18 mouse cellular contexts compared by ENCODE assay signal in genomic region chr10:79684770-79685600, GRCm38 (mm10). TPM values are rescaled to one million over a fixed set of nuclear protein-coding genes. Genes with fewer than 3 reads are reported as not detected.
DNase-seq lines count a peak whose midpoint lies in the region; ATAC-seq lines count a peak whose summit lies in the region.
"Had no signal": no experiment of that assay in that cellular context is flagged by ENCODE, and none has a peak within 500 bp of the region (broad histone marks: within the 10 kb centered on the region; RNA-seq: fewer than 3 reads in every experiment).

No protein-coding gene starts in this region.

- no peaks in the 10 kb centered on the region for H3K27me3 ChIP-seq in heart, embryonic 11.5 days (ENCODE audit: control insufficient read depth, insufficient read depth, low read length)
- 0 out of 2 replicates have a peak, but pooled peaks cover 3% of the 10 kb centered on the region for H3K27me3 ChIP-seq in midbrain, embryonic 12.5 days
- H3K27me3 ChIP-seq in midbrain, embryonic 16.5 days (ENCODE audit: control insufficient read depth, insufficient read depth, low read depth, low read length) = no peaks in the 10 kb centered on the region
- no peaks in the 10 kb centered on the region for H3K27me3 ChIP-seq in heart, embryonic 16.5 days (ENCODE audit: control insufficient read depth, insufficient read depth, low read length)
- H3K27me3 ChIP-seq: lung, embryonic 15.5 days; Patski had no signal

- peak overlapping the region; percentile 8; the same call in 1 of the 2 replicates for H3K4me2 ChIP-seq in heart, embryonic 11.5 days
- H3K4me2 ChIP-seq in midbrain, embryonic 12.5 days (replicated peaks) = no peak overlapping the region
- H3K4me2 ChIP-seq in midbrain, embryonic 16.5 days (ENCODE audit: low read length) = no peak overlapping the region
- no peak overlapping the region for H3K4me2 ChIP-seq in heart, embryonic 16.5 days (ENCODE audit: low read depth, low read length)
- H3K4me2 ChIP-seq: lung, embryonic 15.5 days had no signal

- WGBS in heart, embryonic 11.5 days (ENCODE audit: insufficient replicate concordance) = 93% methylated on average over 25 of the region's 25 CpGs
- 91% methylated on average over 25 of the region's 25 CpGs for WGBS in midbrain, embryonic 12.5 days
- WGBS in midbrain, embryonic 16.5 days = 94% methylated on average over 25 of the region's 25 CpGs
- 93% methylated on average over 25 of the region's 25 CpGs for WGBS in heart, embryonic 16.5 days
- WGBS in macrophage (ENCODE audit: missing documents) = 94% methylated on average over 25 of the region's 25 CpGs

- DNase-seq in heart, postnatal 10 days = no peak
- DNase-seq in left cerebral cortex, adult 18-20 months (ENCODE audit: low spot score in 2 of 2) = no peak
- DNase-seq: cerebellum, adult 9-11 months; kidney, postnatal 14 days; midbrain, embryonic 14.5 days; spleen, adult 18-20 months; thymus, postnatal 36 days had no signal

- peaks cover 46% of the 10 kb centered on the region for H3K79me2 ChIP-seq in macrophage (ENCODE audit: inconsistent target)

- H3K4me3 ChIP-seq in heart, embryonic 11.5 days (ENCODE audit: low read depth, low read length) = no peak overlapping the region; the same call in 1 of the 2 replicates
- 0 out of 2 replicates have a peak overlapping the region, but pooled peaks have one; percentile 1 for H3K4me3 ChIP-seq in midbrain, embryonic 12.5 days
- no peak overlapping the region for H3K4me3 ChIP-seq in midbrain, embryonic 16.5 days (ENCODE audit: low read depth, low read length)
- no peak overlapping the region for H3K4me3 ChIP-seq in heart, embryonic 16.5 days (ENCODE audit: low read length)
- no peak overlapping the region for H3K4me3 ChIP-seq in macrophage (ENCODE audit: inconsistent target)
- H3K4me3 ChIP-seq: lung, embryonic 15.5 days had no signal

- H3K27ac ChIP-seq in heart, embryonic 11.5 days (ENCODE audit: low read depth, low read length) = peak overlapping the region; percentile 68; the same call in 1 of the 2 replicates
- no peak overlapping the region for H3K27ac ChIP-seq in midbrain, embryonic 12.5 days (replicated peaks)
- no peak overlapping the region for H3K27ac ChIP-seq in midbrain, embryonic 16.5 days (ENCODE audit: low read length)
- peak overlapping the region; percentile 22; the same call in 1 of the 2 replicates for H3K27ac ChIP-seq in heart, embryonic 16.5 days (ENCODE audit: low read length)
- peak overlapping the region; percentile 77; the same call in 1 of the 2 replicates for H3K27ac ChIP-seq in macrophage
- H3K27ac ChIP-seq: lung, embryonic 15.5 days had no signal

- no peak for ATAC-seq in heart, embryonic 11.5 days (replicated peaks; ENCODE audit: insufficient number of reproducible peaks, low FRiP score, low TSS enrichment)
- ATAC-seq in midbrain, embryonic 12.5 days (ENCODE audit: low FRiP score, low read depth) = no peak
- no peak for ATAC-seq in midbrain, embryonic 16.5 days
- no peak for ATAC-seq in heart, embryonic 16.5 days (replicated peaks; ENCODE audit: extremely low read depth, insufficient read depth, low FRiP score)

- H3K36me3 ChIP-seq in heart, embryonic 11.5 days (ENCODE audit: control insufficient read depth, insufficient read depth, low read length) = peaks cover 44% of the 10 kb centered on the region
- H3K36me3 ChIP-seq in midbrain, embryonic 12.5 days = peaks cover 55% of the 10 kb centered on the region
- peaks cover 29% of the 10 kb centered on the region for H3K36me3 ChIP-seq in midbrain, embryonic 16.5 days (ENCODE audit: control insufficient read depth, insufficient read depth, low read length)
- H3K36me3 ChIP-seq in heart, embryonic 16.5 days (ENCODE audit: control insufficient read depth, insufficient read depth) = peaks cover 42% of the 10 kb centered on the region
- H3K36me3 ChIP-seq in macrophage (ENCODE audit: inconsistent target) = peaks cover 44% of the 10 kb centered on the region

- H3K9me3 ChIP-seq in heart, embryonic 11.5 days (replicated peaks; ENCODE audit: control insufficient read depth, low read length) = no peaks in the 10 kb centered on the region
- H3K9me3 ChIP-seq in midbrain, embryonic 12.5 days = no peaks in the 10 kb centered on the region
- no peaks in the 10 kb centered on the region for H3K9me3 ChIP-seq in midbrain, embryonic 16.5 days (replicated peaks; ENCODE audit: control insufficient read depth, low read length, poor library complexity, severe bottlenecking)
- H3K9me3 ChIP-seq in heart, embryonic 16.5 days (replicated peaks; ENCODE audit: control insufficient read depth, low read length) = no peaks in the 10 kb centered on the region
- H3K9me3 ChIP-seq: lung, embryonic 15.5 days had no signal

- peak overlapping the region; percentile 49; the same call in 1 of the 2 replicates for H3K9ac ChIP-seq in heart, embryonic 11.5 days (ENCODE audit: low read depth, low read length)
- H3K9ac ChIP-seq in midbrain, embryonic 12.5 days (replicated peaks) = no peak overlapping the region
- no peak overlapping the region for H3K9ac ChIP-seq in midbrain, embryonic 16.5 days (ENCODE audit: low read depth, low read length)
- H3K9ac ChIP-seq in heart, embryonic 16.5 days (ENCODE audit: low read length) = no peak overlapping the region

- intact Hi-C loops in heart, postnatal 10 days (cut with DNase I) = no loop called here

- peaks cover 37% of the 10 kb centered on the region for H3K4me1 ChIP-seq in heart, embryonic 11.5 days (ENCODE audit: control insufficient read depth, insufficient read depth, low read length)
- H3K4me1 ChIP-seq in midbrain, embryonic 12.5 days = peaks cover 23% of the 10 kb centered on the region
- H3K4me1 ChIP-seq in midbrain, embryonic 16.5 days (ENCODE audit: control insufficient read depth, insufficient read depth, low read length) = peaks cover 18% of the 10 kb centered on the region
- H3K4me1 ChIP-seq in heart, embryonic 16.5 days (ENCODE audit: control insufficient read depth, insufficient read depth, low read length) = peaks cover 34% of the 10 kb centered on the region

RNA-seq across cellular contexts. Expression of gene Cdc34, which starts 3.0 kb away (rescaled TPM):
- 159 and 164 TPM in 2 replicates for polyA plus RNA-seq in heart, embryonic 11.5 days (2014; fragmentation: Nextera tagmentation; extraction: Ambion mirVana)
- total RNA-seq in heart, postnatal 10 days (2021) = 100 to 1,000 TPM; 152 to 159 TPM
- polyA plus RNA-seq in midbrain, embryonic 12.5 days (2016; fragmentation: Nextera tagmentation; extraction: Ambion mirVana) = 139 and 156 TPM in 2 replicates
- polyA plus RNA-seq in midbrain, embryonic 16.5 days (2015; fragmentation: Nextera tagmentation; extraction: Ambion mirVana) = 73.1 and 81.9 TPM in 2 replicates
- polyA plus RNA-seq in heart, embryonic 16.5 days (2015; fragmentation: Nextera tagmentation; extraction: Ambion mirVana) = 98.0 and 101 TPM in 2 replicates
- total RNA-seq in macrophage (2018; cell fraction: chromatin; rRNA removed) = 10 to 100 TPM; 13.0 to 60.5 (median 36.9) TPM
- 100 to 1,000 TPM in 15 of 26 experiments, 10 to 100 TPM in 11; 63.5 to 144 (median 105) TPM for total RNA-seq in macrophage (2018; cell fraction: cytosol; rRNA removed)
- total RNA-seq in macrophage (2018; cell fraction: nucleus; rRNA removed) = 10 to 100 TPM; 20.0 to 78.1 (median 41.8) TPM
- 78.9 to 136 TPM (median 128 TPM) in 3 replicates for polyA plus RNA-seq in macrophage (2018)
- total RNA-seq in left cerebral cortex, adult 18-20 months (2021) = 10 to 100 TPM; 75.4 to 77.5 TPM

RNA-seq across cellular contexts. Expression of gene Gzmm, which starts 3.8 kb away (rescaled TPM):
- polyA plus RNA-seq in heart, embryonic 11.5 days (2014; fragmentation: Nextera tagmentation; extraction: Ambion mirVana) = 0.40 and 1.0 TPM in 2 replicates
- total RNA-seq in heart, postnatal 10 days (2021) = 1 to 10 TPM; 3.8 to 4.3 TPM
- polyA plus RNA-seq in midbrain, embryonic 12.5 days (2016; fragmentation: Nextera tagmentation; extraction: Ambion mirVana) = 1.4 TPM in 2 replicates
- polyA plus RNA-seq in midbrain, embryonic 16.5 days (2015; fragmentation: Nextera tagmentation; extraction: Ambion mirVana) = 1.6 and 1.8 TPM in 2 replicates
- polyA plus RNA-seq in heart, embryonic 16.5 days (2015; fragmentation: Nextera tagmentation; extraction: Ambion mirVana) = 1.1 and 1.3 TPM in 2 replicates
- 1 to 10 TPM in 24 of 26 experiments, under 1 TPM in 1, not detected in 1; 0.62 to 6.0 (median 1.8) TPM for total RNA-seq in macrophage (2018; cell fraction: chromatin; rRNA removed)
- under 1 TPM in 22 of 26 experiments, not detected in 4; 0.09 to 0.70 (median 0.23) TPM for total RNA-seq in macrophage (2018; cell fraction: cytosol; rRNA removed)
- 1 to 10 TPM in 6 of 26 experiments, under 1 TPM in 13, not detected in 7; 0.46 to 2.8 (median 0.72) TPM for total RNA-seq in macrophage (2018; cell fraction: nucleus; rRNA removed)
- 0.30 TPM in 1 of 3 replicates, not detected in the others for polyA plus RNA-seq in macrophage (2018)
- total RNA-seq in left cerebral cortex, adult 18-20 months (2021) = 1 to 10 TPM; 2.7 to 3.2 TPM
- total RNA-seq: granulocyte monocyte progenitor cell, adult 5-6 weeks had no signal

RNA-seq across cellular contexts. Expression of gene Tpgs1, which starts 15.8 kb away (rescaled TPM):
- polyA plus RNA-seq in heart, embryonic 11.5 days (2014; fragmentation: Nextera tagmentation; extraction: Ambion mirVana) = 47.4 and 48.6 TPM in 2 replicates
- 10 to 100 TPM; 24.3 to 24.4 TPM for total RNA-seq in heart, postnatal 10 days (2021)
- polyA plus RNA-seq in midbrain, embryonic 12.5 days (2016; fragmentation: Nextera tagmentation; extraction: Ambion mirVana) = 62.4 and 72.3 TPM in 2 replicates
- 96.1 and 107 TPM in 2 replicates for polyA plus RNA-seq in midbrain, embryonic 16.5 days (2015; fragmentation: Nextera tagmentation; extraction: Ambion mirVana)
- 45.5 and 47.0 TPM in 2 replicates for polyA plus RNA-seq in heart, embryonic 16.5 days (2015; fragmentation: Nextera tagmentation; extraction: Ambion mirVana)
- 10 to 100 TPM in 14 of 26 experiments, 1 to 10 TPM in 11, not detected in 1; 1.1 to 37.8 (median 12.3) TPM for total RNA-seq in macrophage (2018; cell fraction: chromatin; rRNA removed)
- total RNA-seq in macrophage (2018; cell fraction: cytosol; rRNA removed) = 10 to 100 TPM; 17.3 to 47.8 (median 35.3) TPM
- total RNA-seq in macrophage (2018; cell fraction: nucleus; rRNA removed) = 10 to 100 TPM in 17 of 26 experiments, 1 to 10 TPM in 9; 4.1 to 33.8 (median 13.1) TPM
- polyA plus RNA-seq in macrophage (2018) = 10.4 to 41.3 TPM (median 25.9 TPM) in 3 replicates
- total RNA-seq in left cerebral cortex, adult 18-20 months (2021) = 10 to 100 TPM; 69.8 to 77.1 TPM

RNA-seq across cellular contexts. Expression of gene Bsg, which starts 19.3 kb away (rescaled TPM):
- 1,233 and 1,252 TPM in 2 replicates for polyA plus RNA-seq in heart, embryonic 11.5 days (2014; fragmentation: Nextera tagmentation; extraction: Ambion mirVana)
- 1,000 to 10,000 TPM; 1,161 to 1,276 TPM for total RNA-seq in heart, postnatal 10 days (2021)
- polyA plus RNA-seq in midbrain, embryonic 12.5 days (2016; fragmentation: Nextera tagmentation; extraction: Ambion mirVana) = 540 and 588 TPM in 2 replicates
- polyA plus RNA-seq in midbrain, embryonic 16.5 days (2015; fragmentation: Nextera tagmentation; extraction: Ambion mirVana) = 844 and 915 TPM in 2 replicates
- polyA plus RNA-seq in heart, embryonic 16.5 days (2015; fragmentation: Nextera tagmentation; extraction: Ambion mirVana) = 1,046 and 1,072 TPM in 2 replicates
- 100 to 1,000 TPM in 1 of 26 experiments, 10 to 100 TPM in 24, 1 to 10 TPM in 1; 9.3 to 103 (median 24.2) TPM for total RNA-seq in macrophage (2018; cell fraction: chromatin; rRNA removed)
- 100 to 1,000 TPM; 223 to 350 (median 282) TPM for total RNA-seq in macrophage (2018; cell fraction: cytosol; rRNA removed)
- total RNA-seq in macrophage (2018; cell fraction: nucleus; rRNA removed) = 100 to 1,000 TPM in 24 of 26 experiments, 10 to 100 TPM in 2; 52.0 to 234 (median 147) TPM
- 331 to 456 TPM (median 356 TPM) in 3 replicates for polyA plus RNA-seq in macrophage (2018)
- 100 to 1,000 TPM; 566 to 614 TPM for total RNA-seq in left cerebral cortex, adult 18-20 months (2021)

RNA-seq across cellular contexts. Expression of gene Madcam1, which starts 20.6 kb away (rescaled TPM):
- 1.1 and 1.5 TPM in 2 replicates for polyA plus RNA-seq in heart, embryonic 11.5 days (2014; fragmentation: Nextera tagmentation; extraction: Ambion mirVana)
- total RNA-seq in heart, postnatal 10 days (2021) = under 1 TPM; 0.24 to 0.60 TPM
- polyA plus RNA-seq in midbrain, embryonic 12.5 days (2016; fragmentation: Nextera tagmentation; extraction: Ambion mirVana) = 0.60 and 1.7 TPM in 2 replicates
- polyA plus RNA-seq in midbrain, embryonic 16.5 days (2015; fragmentation: Nextera tagmentation; extraction: Ambion mirVana) = 0.69 and 0.94 TPM in 2 replicates
- polyA plus RNA-seq in heart, embryonic 16.5 days (2015; fragmentation: Nextera tagmentation; extraction: Ambion mirVana) = 1.4 and 1.8 TPM in 2 replicates
- not detected for total RNA-seq in macrophage (2018; cell fraction: chromatin; rRNA removed)
- not detected for total RNA-seq in macrophage (2018; cell fraction: cytosol; rRNA removed)
- not detected for total RNA-seq in macrophage (2018; cell fraction: nucleus; rRNA removed)
- polyA plus RNA-seq in macrophage (2018) = not detected in 3 replicates
- not detected for total RNA-seq in left cerebral cortex, adult 18-20 months (2021)
- total RNA-seq: adrenal gland, adult 18-20 months; granulocyte monocyte progenitor cell, adult 5-6 weeks; left cerebral cortex, postnatal 36 days had no signal
- polyA plus RNA-seq: frontal cortex, adult 2 months; Patski had no signal

Comparison
In these comparisons a context has a peak if more than half of its experiments do, and no peak if none do; other contexts are left out.
1. H3K27ac ChIP-seq: peak in heart, embryonic 11.5 days (single experiment), heart, embryonic 16.5 days (single experiment) and macrophage (single experiment); none in midbrain, embryonic 12.5 days (single experiment) and midbrain, embryonic 16.5 days (single experiment).